ENCODE assay signal across 25 mouse cellular contexts in genomic region chr2:154255770-154256169, GRCm38 (mm10). TPM values are rescaled to one million over a fixed set of nuclear protein-coding genes. Genes with fewer than 3 reads are reported as not detected.
DNase-seq lines count a peak whose midpoint lies in the region; TF ChIP-seq lines count a peak whose summit lies in the region.
"Had no signal": no experiment of that assay in that cellular context is flagged by ENCODE, and none has a peak within 500 bp of the region (broad histone marks: within the 10 kb centered on the region; RNA-seq: fewer than 3 reads in every experiment).

No protein-coding gene starts in this region.

- H3K79me2 ChIP-seq in heart, adult 2 months (replicated peaks; ENCODE audit: control insufficient read depth, insufficient read depth, low read length) = no peaks in the 10 kb centered on the region

- no peaks in the 10 kb centered on the region for H3K27me3 ChIP-seq in heart, adult 2 months (ENCODE audit: control insufficient read depth, insufficient read depth, low read length)
- no peaks in the 10 kb centered on the region for H3K27me3 ChIP-seq in heart, embryonic 10.5 days (ENCODE audit: insufficient read depth, poor library complexity, severe bottlenecking)
- H3K27me3 ChIP-seq: Patski had no signal

- no peak overlapping the region for H3K4me3 ChIP-seq in heart, adult 2 months
- H3K4me3 ChIP-seq in heart, embryonic 10.5 days = no peak overlapping the region

- no peak for TF ChIP-seq POLR2A in heart, adult 2 months (IDR thresholded peaks at IDR 0.05; ENCODE audit: insufficient read depth, low read depth, low read length)

- H3K27ac ChIP-seq in heart, adult 2 months = no peak overlapping the region
- no peak overlapping the region for H3K27ac ChIP-seq in heart, embryonic 10.5 days

- no peaks in the 10 kb centered on the region for H3K4me1 ChIP-seq in heart, adult 2 months (ENCODE audit: control insufficient read depth, insufficient read depth, low read length)
- H3K4me1 ChIP-seq in heart, embryonic 10.5 days = no peaks in the 10 kb centered on the region

- no peak overlapping the region for H3K9ac ChIP-seq in heart, adult 2 months (ENCODE audit: low read depth, low read length)

- no peaks in the 10 kb centered on the region for H3K9me3 ChIP-seq in heart, embryonic 10.5 days
- H3K9me3 ChIP-seq: G1E had no signal

- 80% methylated on average over 4 of the region's 4 CpGs for WGBS in heart, adult 2 months
- 67% methylated on average over 4 of the region's 4 CpGs for WGBS in heart, embryonic 10.5 days

- H3K36me3 ChIP-seq in heart, adult 2 months (ENCODE audit: control insufficient read depth, insufficient read depth, low read length) = no peaks in the 10 kb centered on the region
- H3K36me3 ChIP-seq in heart, embryonic 10.5 days = no peaks in the 10 kb centered on the region
- H3K36me3 ChIP-seq: G1E had no signal

- no peak for TF ChIP-seq CTCF in heart, adult 2 months (IDR thresholded peaks at IDR 0.05)

- no peak for TF ChIP-seq EP300 in heart, adult 2 months (IDR thresholded peaks at IDR 0.05; ENCODE audit: insufficient read depth, low read depth, low read length)

- DNase-seq in heart, adult 11 months = peak; percentile 67
- DNase-seq in heart, adult 2 months = no peak
- peak; percentile 52 for DNase-seq in heart, embryonic 10.5 days (ENCODE audit: low spot score)
- DNase-seq in heart, postnatal 25 days (ENCODE audit: low spot score) = no peak
- DNase-seq: adrenal gland, adult 2 months; adrenal gland, adult 8-10 months; adrenal gland, postnatal 10 days; adrenal gland, postnatal 14 days; adrenal gland, postnatal 25 days; adrenal gland, postnatal 36 days; B cell, adult 2 months; cerebellum, adult 11 months; cerebellum, adult 11-12 months; cerebellum, adult 18-20 months had no signal

- intact Hi-C loops in heart, adult 2 months (cut with DNase I) = no loop called here
- intact Hi-C loops in heart, postnatal 25 days (cut with DNase I) = no loop called here

RNA-seq across cellular contexts. Expression of gene Bpifb9a, which starts 1.9 kb away (rescaled TPM):
- total RNA-seq in heart, adult 2 months (2021) = not detected
- polyA plus RNA-seq in heart, adult 2 months (2012; rRNA removed) = not detected in 2 replicates
- 0.07 TPM in 1 of 2 replicates, not detected in the other for polyA plus RNA-seq in heart, embryonic 10.5 days (2016; fragmentation: Nextera tagmentation; extraction: Ambion mirVana)
- not detected for total RNA-seq in heart, postnatal 25 days (2021)
- total RNA-seq: adrenal gland, adult 18-20 months; adrenal gland, adult 2 months; adrenal gland, postnatal 10 days; adrenal gland, postnatal 14 days; adrenal gland, postnatal 25 days; adrenal gland, postnatal 36 days; adrenal gland, postnatal 4 days; CH12.LX; ES-E14; MEL had no signal
- polyA plus RNA-seq: activated CD4-positive, CD25-positive, alpha-beta regulatory T cell, adult 4 months; adrenal gland, adult 2 months; brain, embryonic 14.5 days; C2C12; CD4-positive, CD25-positive, alpha-beta regulatory T cell, adult 4 months; G1E; Patski had no signal

RNA-seq across cellular contexts. Expression of gene Bpifb5, which starts 32.2 kb away (rescaled TPM):
- total RNA-seq in heart, adult 2 months (2021) = not detected
- 0.08 TPM in 1 of 2 replicates, not detected in the other for polyA plus RNA-seq in heart, adult 2 months (2012; rRNA removed)
- polyA plus RNA-seq in heart, embryonic 10.5 days (2016; fragmentation: Nextera tagmentation; extraction: Ambion mirVana) = 0.48 and 0.51 TPM in 2 replicates
- total RNA-seq in heart, postnatal 25 days (2021) = not detected
- total RNA-seq: adrenal gland, adult 18-20 months; adrenal gland, postnatal 14 days; adrenal gland, postnatal 25 days; adrenal gland, postnatal 4 days; CH12.LX; MEL had no signal
- polyA plus RNA-seq: activated CD4-positive, CD25-positive, alpha-beta regulatory T cell, adult 4 months; C2C12; CD4-positive, CD25-positive, alpha-beta regulatory T cell, adult 4 months; G1E had no signal

RNA-seq across cellular contexts. Expression of gene Bpifb9b, which starts 51.3 kb away (rescaled TPM):
- total RNA-seq in heart, adult 2 months (2021) = not detected
- not detected in 2 replicates for polyA plus RNA-seq in heart, adult 2 months (2012; rRNA removed)
- not detected in 2 replicates for polyA plus RNA-seq in heart, embryonic 10.5 days (2016; fragmentation: Nextera tagmentation; extraction: Ambion mirVana)
- not detected for total RNA-seq in heart, postnatal 25 days (2021)
- total RNA-seq: adrenal gland, adult 18-20 months; adrenal gland, adult 2 months; adrenal gland, postnatal 10 days; adrenal gland, postnatal 14 days; adrenal gland, postnatal 25 days; adrenal gland, postnatal 36 days; adrenal gland, postnatal 4 days; CH12.LX; ES-E14; G1E; MEL had no signal
- polyA plus RNA-seq: activated CD4-positive, CD25-positive, alpha-beta regulatory T cell, adult 4 months; adrenal gland, adult 2 months; brain, embryonic 14.5 days; C2C12; CD4-positive, CD25-positive, alpha-beta regulatory T cell, adult 4 months; G1E; Patski had no signal

Comparison
In these comparisons a context has a peak if more than half of its experiments do, and no peak if none do; other contexts are left out.
1. DNase-seq: peak in heart, adult 11 months (single experiment) and heart, embryonic 10.5 days (single experiment); none in heart, adult 2 months (0 of 2) and heart, postnatal 25 days (single experiment).